Mouse (Mus musculus): Measurements from ENCODE around the gene Sugct.

GRCm38 (mm10) chr13:16825619-16826018 lies 869.7 kb downstream of the Sugct start:
- TF ChIP-seq CTCF (IDR thresholded peaks at IDR 0.05; ENCODE audit: insufficient read depth, low read length) (no peak), POLR2A (IDR thresholded peaks at IDR 0.05; ENCODE audit: borderline replicate concordance, extremely low read depth, low read depth, low read length) (no peak)

All from lung, adult 2 months (tissue).